10 mouse cellular contexts compared by ENCODE assay signal in the genomic region with DNA sequence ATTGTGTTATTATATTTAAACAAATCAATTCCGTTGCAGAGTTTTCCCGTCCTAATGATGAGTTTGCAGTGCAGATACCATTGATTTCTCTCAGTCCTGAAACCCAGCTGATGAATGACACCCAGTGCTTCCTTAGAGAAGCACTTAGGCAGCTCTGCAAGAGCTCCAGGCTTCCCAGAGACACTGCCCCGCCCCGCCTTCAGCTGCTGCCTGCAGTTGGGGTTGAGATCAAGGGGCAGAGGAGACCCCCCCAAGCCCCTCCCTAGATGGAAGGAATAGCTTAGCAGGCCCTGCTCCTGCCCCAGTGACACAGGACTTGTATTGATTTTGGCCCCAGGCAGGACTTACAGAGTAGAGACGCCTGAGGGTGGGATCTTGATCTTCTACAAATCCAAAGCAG. TPM values are rescaled to one million over a fixed set of nuclear protein-coding genes. Genes with fewer than 3 reads are reported as not detected.
DNase-seq lines count a peak whose midpoint lies in the region; ATAC-seq and TF ChIP-seq lines count a peak whose summit lies in the region.
"Had no signal": no experiment of that assay in that cellular context is flagged by ENCODE, and none has a peak within 500 bp of the region (broad histone marks: within the 10 kb centered on the region; RNA-seq: fewer than 3 reads in every experiment).

No protein-coding gene starts in this region.

- peaks cover 30% of the 10 kb centered on the region for H3K36me3 ChIP-seq in heart, embryonic 10.5 days
- peaks cover 80% of the 10 kb centered on the region for H3K36me3 ChIP-seq in midbrain, embryonic 10.5 days
- H3K36me3 ChIP-seq in midbrain, postnatal 0 days (ENCODE audit: insufficient read depth, low read length): peaks cover 2% of the 10 kb centered on the region; the same call in 1 of the 2 replicates
- peaks cover 70% of the 10 kb centered on the region for H3K36me3 ChIP-seq in limb, embryonic 12.5 days
- H3K36me3 ChIP-seq in stomach, embryonic 16.5 days (ENCODE audit: control insufficient read depth, insufficient read depth, low read length): no peaks in the 10 kb centered on the region; the same call in 1 of the 2 replicates
- peaks cover 4% of the 10 kb centered on the region; the same call in 1 of the 2 replicates for H3K36me3 ChIP-seq in lung, postnatal 0 days (ENCODE audit: insufficient read depth, low read length)

- DNase-seq in heart, embryonic 10.5 days (ENCODE audit: low spot score): no peak
- no peak for DNase-seq in heart, adult 8-10 months (ENCODE audit: low spot score)
- no peak for DNase-seq in midbrain, embryonic 10.5 days (ENCODE audit: low spot score)
- no peak for DNase-seq in midbrain, postnatal 0 days (ENCODE audit: low spot score)
- no peak for DNase-seq in lung, postnatal 0 days (ENCODE audit: low spot score)
- no peak for DNase-seq in layer of hippocampus, postnatal 25 days (ENCODE audit: extremely low spot score in 1 of 2, low spot score in 1 of 2)
- DNase-seq: kidney, adult 9 months had no signal

- no peak overlapping the region for H3K4me2 ChIP-seq in midbrain, postnatal 0 days (ENCODE audit: low read depth, low read length, poor library complexity, severe bottlenecking)
- no peak overlapping the region for H3K4me2 ChIP-seq in limb, embryonic 12.5 days
- no peak overlapping the region for H3K4me2 ChIP-seq in stomach, embryonic 16.5 days (ENCODE audit: low read depth, low read length)
- H3K4me2 ChIP-seq in lung, postnatal 0 days (replicated peaks; ENCODE audit: low read depth, low read length): no peak overlapping the region

- no peak for TF ChIP-seq CTCF in midbrain, postnatal 0 days (IDR thresholded peaks at IDR 0.05)
- TF ChIP-seq CTCF in lung, postnatal 0 days (IDR thresholded peaks at IDR 0.05): no peak

- no peak overlapping the region for H3K9ac ChIP-seq in midbrain, postnatal 0 days (replicated peaks; ENCODE audit: low read length, poor library complexity, severe bottlenecking)
- H3K9ac ChIP-seq in limb, embryonic 12.5 days (replicated peaks): no peak overlapping the region
- H3K9ac ChIP-seq in stomach, embryonic 16.5 days (ENCODE audit: low read length): 0 out of 2 replicates have a peak overlapping the region, but pooled peaks have one; percentile 20
- no peak overlapping the region for H3K9ac ChIP-seq in lung, postnatal 0 days (replicated peaks; ENCODE audit: low read depth)

- H3K4me3 ChIP-seq in heart, embryonic 10.5 days: no peak overlapping the region
- no peak overlapping the region for H3K4me3 ChIP-seq in midbrain, embryonic 10.5 days
- no peak overlapping the region for H3K4me3 ChIP-seq in midbrain, postnatal 0 days (ENCODE audit: low read depth, low read length)
- no peak overlapping the region for H3K4me3 ChIP-seq in limb, embryonic 12.5 days (replicated peaks)
- H3K4me3 ChIP-seq in stomach, embryonic 16.5 days (replicated peaks; ENCODE audit: low read length): no peak overlapping the region
- H3K4me3 ChIP-seq in lung, postnatal 0 days (ENCODE audit: low read depth, low read length): no peak overlapping the region
- H3K4me3 ChIP-seq: left cerebral cortex, adult 2 months had no signal

- ATAC-seq in midbrain, postnatal 0 days (ENCODE audit: low FRiP score): no peak
- no peak for ATAC-seq in limb, embryonic 12.5 days (ENCODE audit: insufficient number of reproducible peaks, insufficient read depth, low FRiP score, low TSS enrichment, low read depth)
- ATAC-seq in stomach, embryonic 16.5 days (ENCODE audit: insufficient read depth, low FRiP score): no peak
- ATAC-seq in lung, postnatal 0 days: no peak

- peaks cover 99% of the 10 kb centered on the region for H3K4me1 ChIP-seq in heart, embryonic 10.5 days
- peaks cover 88% of the 10 kb centered on the region for H3K4me1 ChIP-seq in midbrain, embryonic 10.5 days
- peaks cover 14% of the 10 kb centered on the region; the same call in 1 of the 2 replicates for H3K4me1 ChIP-seq in midbrain, postnatal 0 days (ENCODE audit: insufficient read depth, low read length)
- H3K4me1 ChIP-seq in limb, embryonic 12.5 days (replicated peaks): peaks cover 89% of the 10 kb centered on the region
- H3K4me1 ChIP-seq in stomach, embryonic 16.5 days (ENCODE audit: control insufficient read depth, insufficient read depth, low read length): peaks cover 79% of the 10 kb centered on the region
- peaks cover 33% of the 10 kb centered on the region for H3K4me1 ChIP-seq in lung, postnatal 0 days (ENCODE audit: insufficient read depth, low read depth, low read length)

- H3K27me3 ChIP-seq in heart, embryonic 10.5 days (ENCODE audit: insufficient read depth, poor library complexity, severe bottlenecking): no peaks in the 10 kb centered on the region
- no peaks in the 10 kb centered on the region for H3K27me3 ChIP-seq in midbrain, embryonic 10.5 days (ENCODE audit: low read depth, poor library complexity, severe bottlenecking)
- H3K27me3 ChIP-seq in midbrain, postnatal 0 days (ENCODE audit: insufficient read depth, low read length): no peaks in the 10 kb centered on the region
- H3K27me3 ChIP-seq in limb, embryonic 12.5 days: no peaks in the 10 kb centered on the region
- H3K27me3 ChIP-seq in stomach, embryonic 16.5 days (ENCODE audit: control insufficient read depth, insufficient read depth, low read length): no peaks in the 10 kb centered on the region
- H3K27me3 ChIP-seq in lung, postnatal 0 days (replicated peaks; ENCODE audit: insufficient read depth, low read length): no peaks in the 10 kb centered on the region

- H3K27ac ChIP-seq in heart, embryonic 10.5 days: peak overlapping the region; percentile 77
- peak overlapping the region; percentile 72 for H3K27ac ChIP-seq in midbrain, embryonic 10.5 days (replicated peaks)
- no peak overlapping the region for H3K27ac ChIP-seq in midbrain, postnatal 0 days (ENCODE audit: low read depth, low read length)
- 0 out of 2 replicates have a peak overlapping the region, but pooled peaks have one; percentile 47 for H3K27ac ChIP-seq in limb, embryonic 12.5 days
- peak overlapping the region; percentile 62; the same call in 1 of the 2 replicates for H3K27ac ChIP-seq in stomach, embryonic 16.5 days (ENCODE audit: low read length)
- H3K27ac ChIP-seq in lung, postnatal 0 days (ENCODE audit: low read length): no peak overlapping the region
- H3K27ac ChIP-seq: left cerebral cortex, adult 2 months had no signal

- WGBS in heart, embryonic 10.5 days: 19% methylated on average over 5 of the region's 5 CpGs
- 19% methylated on average over 5 of the region's 5 CpGs for WGBS in midbrain, embryonic 10.5 days
- WGBS in midbrain, postnatal 0 days: 32% methylated on average over 5 of the region's 5 CpGs
- 28% methylated on average over 5 of the region's 5 CpGs for WGBS in limb, embryonic 12.5 days
- 19% methylated on average over 5 of the region's 5 CpGs for WGBS in stomach, embryonic 16.5 days
- WGBS in lung, postnatal 0 days: 41% methylated on average over 5 of the region's 5 CpGs

- no peak for TF ChIP-seq EP300 in lung, postnatal 0 days (IDR thresholded peaks at IDR 0.05)

- no peaks in the 10 kb centered on the region for H3K9me3 ChIP-seq in heart, embryonic 10.5 days
- no peaks in the 10 kb centered on the region for H3K9me3 ChIP-seq in midbrain, embryonic 10.5 days (replicated peaks)
- H3K9me3 ChIP-seq in midbrain, postnatal 0 days (ENCODE audit: low read length): no peaks in the 10 kb centered on the region
- no peaks in the 10 kb centered on the region for H3K9me3 ChIP-seq in limb, embryonic 12.5 days
- no peaks in the 10 kb centered on the region for H3K9me3 ChIP-seq in stomach, embryonic 16.5 days (replicated peaks; ENCODE audit: control insufficient read depth, low read length)
- H3K9me3 ChIP-seq in lung, postnatal 0 days (ENCODE audit: low read length): no peaks in the 10 kb centered on the region

RNA-seq across cellular contexts. Expression of gene Zmiz1, which starts 53.0 kb away (rescaled TPM):
- polyA plus RNA-seq in heart, embryonic 10.5 days (2016; fragmentation: Nextera tagmentation; extraction: Ambion mirVana): 38.1 and 45.8 TPM in 2 replicates
- 10 to 100 TPM; 34.7 to 44.1 (median 40.4) TPM for total RNA-seq in heart, adult 8-10 months (2022)
- polyA plus RNA-seq in midbrain, embryonic 10.5 days (2016; fragmentation: Nextera tagmentation; extraction: Ambion mirVana): 42.2 and 55.8 TPM in 2 replicates
- total RNA-seq in midbrain, postnatal 0 days (2014; rRNA removed): 130 and 134 TPM in 2 replicates
- polyA plus RNA-seq in midbrain, postnatal 0 days (2015; fragmentation: Nextera tagmentation; extraction: Ambion mirVana): 44.0 and 51.7 TPM in 2 replicates
- 53.4 and 57.1 TPM in 2 replicates for polyA plus RNA-seq in limb, embryonic 12.5 days (2016; fragmentation: Nextera tagmentation; extraction: Ambion mirVana)
- 24.0 and 26.3 TPM in 2 replicates for polyA plus RNA-seq in stomach, embryonic 16.5 days (2015; fragmentation: Nextera tagmentation; extraction: Ambion mirVana)
- 18.0 and 20.2 TPM in 2 replicates for polyA plus RNA-seq in lung, postnatal 0 days (2015; fragmentation: Nextera tagmentation; extraction: Ambion mirVana)
- 100 to 1,000 TPM in 1 of 2 experiments, 10 to 100 TPM in 1; 82.5 to 105 TPM for total RNA-seq in layer of hippocampus, postnatal 25 days (2021)

Comparison
In these comparisons a context has a peak if more than half of its experiments do, and no peak if none do; other contexts are left out.
1. H3K27ac ChIP-seq: peak in heart, embryonic 10.5 days (single experiment), midbrain, embryonic 10.5 days (single experiment), limb, embryonic 12.5 days (single experiment) and stomach, embryonic 16.5 days (single experiment); none in midbrain, postnatal 0 days (single experiment) and lung, postnatal 0 days (single experiment).